Mouse (Mus musculus) lung, embryonic 16.5 days (tissue): Measurements from ENCODE around the gene C1qtnf9. TPM values are rescaled to one million over a fixed set of nuclear protein-coding genes. Genes with fewer than 3 reads are reported as not detected.

Source experiments
- ATAC-seq: fragments of 200-750 bp; cut with Nextera tagmentation; 2 replicates; pipeline ENCODE4 v1.8.0; 2017; ENCODE audit warnings: low read depth, mild to moderate bottlenecking, moderate library complexity
- H3K27ac ChIP-seq: fragments of 300-500 bp; sonication (generic); 2 replicates; pipeline ENCODE4 v1.5.1; 2014; ENCODE audit warnings: mild to moderate bottlenecking, control low read depth, low read length
- H3K27me3 ChIP-seq: fragments of 300-500 bp; sonication (generic); 2 replicates; pipeline ENCODE4 v1.6.1; 2014; ENCODE audit warnings: low read depth, low read length, mixed read lengths; ENCODE audit not compliant: control insufficient read depth, insufficient read depth
- H3K36me3 ChIP-seq: fragments of 300-500 bp; sonication (generic); 2 replicates; pipeline ENCODE4 v1.6.1; 2014; ENCODE audit warnings: low read length; ENCODE audit not compliant: control insufficient read depth, insufficient read depth
- H3K4me1 ChIP-seq: fragments of 300-500 bp; sonication (generic); replicated peaks from 2 replicates; pipeline ENCODE4 v1.6.1; 2014; ENCODE audit warnings: low read length, mixed read lengths; ENCODE audit not compliant: control insufficient read depth, insufficient read depth
- H3K4me2 ChIP-seq: fragments of 300-500 bp; sonication (generic); 2 replicates; pipeline ENCODE4 v1.6.1; 2014; ENCODE audit warnings: low read depth, low read length, control low read depth
- H3K4me3 ChIP-seq: fragments of 300-500 bp; sonication (generic); 2 replicates; pipeline ENCODE4 v1.5.1; 2014; ENCODE audit warnings: mild to moderate bottlenecking, low read length, control low read depth
- H3K9ac ChIP-seq: fragments of 300-500 bp; sonication (generic); 2 replicates; pipeline ENCODE4 v1.6.1; 2014; ENCODE audit warnings: low read length, control low read depth
- H3K9me3 ChIP-seq: fragments of 300-500 bp; sonication (generic); 2 replicates; pipeline ENCODE4 v1.6.1; 2016; ENCODE audit warnings: low read length; ENCODE audit not compliant: control insufficient read depth
- WGBS: fragments of 180-500 bp; shearing (Covaris S2); extraction: QIAGEN DNeasy Blood & Tissue Kit; methylation state at CpG from one replicate; pipeline ENCODE4 v1.1.7; 2014; 5-methylcytosine and 5-hydroxymethylcytosine counted together
- polyA plus RNA-seq: library from polyadenylated mRNA; unstranded; fragments of >200 nt; fragmentation: Nextera tagmentation; extraction: Ambion mirVana; gene quantifications from 2 replicates; pipeline ENCODE4 v1.2.1, GENCODE M21; 2015

C1qtnf9 gene
- polyA plus RNA-seq, 1 experiment from 2014 or later: 1.4 TPM

GRCm38 (mm10) chr14:60735848-60736547 is 31.9 kb upstream of the C1qtnf9 start:
- Histone ChIP-seq H3K4me1 (peaks cover 58% of the 10 kb centered on the region), H3K4me3 (no peak overlapping the region), H3K9ac (peak overlapping the region; percentile 53; the same call in 1 of the 2 replicates), H3K36me3 (no peaks in the 10 kb centered on the region), H3K27ac (peak overlapping the region; percentile 94), H3K27me3 (no peaks in the 10 kb centered on the region), H3K9me3 (no peaks in the 10 kb centered on the region), H3K4me2 (no peak overlapping the region)
- 41% methylated on average over 13 of the region's 13 CpGs for WGBS
- ATAC-seq: 0 out of 2 replicates have a peak, but pooled peaks have one; percentile 3

GRCm38 (mm10) chr14:60736591-60737192 is 31.2 kb upstream of the C1qtnf9 start:
- peak overlapping the region; percentile 38 for H3K4me2 ChIP-seq
- no peaks in the 10 kb centered on the region for H3K27me3 ChIP-seq
- WGBS: 9% methylated on average over 4 of the region's 4 CpGs
- peak overlapping the region; percentile 53; the same call in 1 of the 2 replicates for H3K9ac ChIP-seq
- ATAC-seq: peak; percentile 66
- peak overlapping the region; percentile 94 for H3K27ac ChIP-seq
- 0 out of 2 replicates have a peak overlapping the region, but pooled peaks have one; percentile 1 for H3K4me3 ChIP-seq
- H3K4me1 ChIP-seq: peaks cover 65% of the 10 kb centered on the region
- no peaks in the 10 kb centered on the region for H3K36me3 ChIP-seq
- no peaks in the 10 kb centered on the region for H3K9me3 ChIP-seq

- Histone ChIP-seq H3K4me2 (peak overlapping the region; percentile 38), H3K9ac (peak overlapping the region; percentile 53; the same call in 1 of the 2 replicates), H3K4me3 (no peak overlapping the region), H3K4me1 (peaks cover 71% of the 10 kb centered on the region), H3K27ac (peak overlapping the region; percentile 94), H3K9me3 (no peaks in the 10 kb centered on the region), H3K36me3 (no peaks in the 10 kb centered on the region), H3K27me3 (no peaks in the 10 kb centered on the region)
- WGBS: 25% methylated on average over 7 of the region's 7 CpGs
- no peak for ATAC-seq
Observed at GRCm38 (mm10) chr14:60737202-60737611, 30.7 kb upstream of the C1qtnf9 start.

GRCm38 (mm10) chr14:60738434-60738938 is 29.4 kb upstream of the C1qtnf9 start:
- Histone ChIP-seq H3K27me3 (no peaks in the 10 kb centered on the region), H3K4me1 (peaks cover 65% of the 10 kb centered on the region), H3K27ac (peak overlapping the region; percentile 83), H3K9me3 (no peaks in the 10 kb centered on the region), H3K36me3 (no peaks in the 10 kb centered on the region), H3K9ac (0 out of 2 replicates have a peak overlapping the region, but pooled peaks have one; percentile 11), H3K4me2 (no peak overlapping the region; the same call in 1 of the 2 replicates), H3K4me3 (no peak overlapping the region)
- 46% methylated on average over 10 of the region's 10 CpGs for WGBS
- no peak for ATAC-seq

GRCm38 (mm10) chr14:60739155-60739554 is 28.8 kb upstream of the C1qtnf9 start:
- Histone ChIP-seq H3K27me3 (no peaks in the 10 kb centered on the region), H3K4me2 (no peak overlapping the region), H3K9me3 (no peaks in the 10 kb centered on the region), H3K27ac (no peak overlapping the region), H3K36me3 (no peaks in the 10 kb centered on the region), H3K4me3 (no peak overlapping the region), H3K9ac (no peak overlapping the region), H3K4me1 (peaks cover 61% of the 10 kb centered on the region)
- ATAC-seq: no peak
- WGBS: 0% methylated on average over 3 of the region's 9 CpGs

- 75% methylated on average over 12 of the region's 12 CpGs for WGBS
- H3K9ac ChIP-seq: no peak overlapping the region
- no peaks in the 10 kb centered on the region for H3K9me3 ChIP-seq
- H3K4me2 ChIP-seq: no peak overlapping the region
- H3K36me3 ChIP-seq: no peaks in the 10 kb centered on the region
- H3K4me1 ChIP-seq: peaks cover 63% of the 10 kb centered on the region
- ATAC-seq: no peak
- no peak overlapping the region for H3K4me3 ChIP-seq
- H3K27ac ChIP-seq: peak overlapping the region; percentile 50
- no peaks in the 10 kb centered on the region for H3K27me3 ChIP-seq
Observed at GRCm38 (mm10) chr14:60739616-60740015, 28.3 kb upstream of the C1qtnf9 start.

- no peak for ATAC-seq
- Histone ChIP-seq H3K4me1 (peaks cover 65% of the 10 kb centered on the region), H3K27ac (peak overlapping the region; percentile 85), H3K4me3 (no peak overlapping the region), H3K27me3 (no peaks in the 10 kb centered on the region), H3K36me3 (no peaks in the 10 kb centered on the region), H3K9me3 (no peaks in the 10 kb centered on the region), H3K9ac (no peak overlapping the region), H3K4me2 (no peak overlapping the region)
- WGBS: 72% methylated on average over 5 of the region's 5 CpGs
Observed at GRCm38 (mm10) chr14:60740507-60740906, 27.4 kb upstream of the C1qtnf9 start.

GRCm38 (mm10) chr14:60741033-60741432 is 26.9 kb upstream of the C1qtnf9 start:
- WGBS: 55% methylated on average over 8 of the region's 8 CpGs
- Histone ChIP-seq H3K9me3 (no peaks in the 10 kb centered on the region), H3K4me2 (no peak overlapping the region), H3K9ac (no peak overlapping the region), H3K27ac (peak overlapping the region; percentile 85), H3K4me1 (peaks cover 61% of the 10 kb centered on the region), H3K27me3 (no peaks in the 10 kb centered on the region), H3K4me3 (no peak overlapping the region), H3K36me3 (no peaks in the 10 kb centered on the region)
- ATAC-seq: no peak

GRCm38 (mm10) chr14:60741490-60741981 is 26.4 kb upstream of the C1qtnf9 start:
- Histone ChIP-seq H3K4me2 (no peak overlapping the region), H3K4me1 (peaks cover 56% of the 10 kb centered on the region), H3K27me3 (no peaks in the 10 kb centered on the region), H3K9me3 (no peaks in the 10 kb centered on the region), H3K27ac (peak overlapping the region; percentile 85), H3K9ac (0 out of 2 replicates have a peak overlapping the region, but pooled peaks have one; percentile 26), H3K4me3 (no peak overlapping the region), H3K36me3 (peaks cover 3% of the 10 kb centered on the region; the same call in 1 of the 2 replicates)
- WGBS: 33% methylated on average over 6 of the region's 6 CpGs
- ATAC-seq: peak; percentile 53
